Mouse (Mus musculus) lung, postnatal 0 days (tissue): ENCODE measurements around the gene March1.

ENCODE experiments used
- CTCF ChIP-seq: IDR thresholded peaks from 2 replicates; pipeline ENCODE4 v1.5.1; 2016; ENCODE audit warnings: antibody characterized with exemption, mild to moderate bottlenecking
- EP300 ChIP-seq: IDR thresholded peaks from 2 replicates; pipeline ENCODE4 v1.6.1; 2016; ENCODE audit warnings: antibody characterized with exemption, mild to moderate bottlenecking, control low read depth

GRCm38 (mm10) chr8:66388693-66389092 is 771.0 kb downstream of the March1 start:
- TF ChIP-seq EP300, result no peak
- no peak for TF ChIP-seq CTCF
